8 mouse cellular contexts compared by ENCODE assay signal in the genomic region with DNA sequence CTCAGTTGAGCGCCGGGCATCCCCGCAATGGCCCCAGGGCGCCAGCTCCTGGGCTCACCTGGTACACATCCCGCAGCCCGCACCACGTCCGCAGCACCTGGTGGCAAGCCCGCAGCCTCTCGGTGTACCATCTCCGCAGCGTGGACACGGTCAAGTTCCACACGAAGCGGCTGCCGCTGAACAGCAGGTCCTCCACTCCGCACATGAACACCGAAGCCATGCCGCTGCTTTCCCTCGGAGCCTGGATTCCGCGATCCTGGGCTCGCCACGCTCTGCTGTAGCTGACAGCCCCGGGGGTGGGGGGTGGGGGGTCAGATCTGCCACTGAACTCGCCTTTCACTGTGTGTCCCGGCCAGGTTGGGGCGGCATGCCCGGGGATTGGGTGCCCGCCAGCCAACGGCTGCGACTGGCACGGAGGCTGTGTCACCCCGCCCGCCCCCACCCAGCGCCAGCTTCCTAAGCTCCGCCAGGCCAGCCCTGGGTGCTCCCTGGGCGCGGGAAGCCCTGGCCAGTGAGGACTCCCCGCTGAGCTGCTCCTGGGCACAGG.
DNase-seq lines count a peak whose midpoint lies in the region; ATAC-seq lines count a peak whose summit lies in the region.

No protein-coding gene starts in this region.

- no peak overlapping the region for H3K27ac ChIP-seq in hindbrain, embryonic 14.5 days

- peak overlapping the region; percentile 60 for H3K9ac ChIP-seq in hindbrain, embryonic 14.5 days

- peak overlapping the region; percentile 97 for H3K4me2 ChIP-seq in hindbrain, embryonic 14.5 days (replicated peaks)

- peak; percentile 78; the same call in 1 of the 2 replicates for ATAC-seq in hindbrain, embryonic 14.5 days (ENCODE audit: low FRiP score)

- H3K9me3 ChIP-seq in hindbrain, embryonic 14.5 days (ENCODE audit: control insufficient read depth, low read length), result no peaks in the 10 kb centered on the region

- no peaks in the 10 kb centered on the region for H3K36me3 ChIP-seq in hindbrain, embryonic 14.5 days (replicated peaks; ENCODE audit: control insufficient read depth, insufficient read depth)

- peaks cover 22% of the 10 kb centered on the region for H3K4me1 ChIP-seq in hindbrain, embryonic 14.5 days (replicated peaks; ENCODE audit: control insufficient read depth, insufficient read depth, low read length)

- WGBS in hindbrain, embryonic 14.5 days, result 3% methylated on average over 38 of the region's 40 CpGs

- H3K4me3 ChIP-seq in hindbrain, embryonic 14.5 days (replicated peaks; ENCODE audit: low read length), result peak overlapping the region; percentile 41

- DNase-seq in adrenal gland, adult (ENCODE audit: inconsistent age in 2 of 2, low spot score in 1 of 2), result peak; percentile 74 to 88
- peak; percentile 55 for DNase-seq in cerebellum, adult 9-10 months
- peak; percentile 81 for DNase-seq in gastrocnemius, adult 18-20 months (ENCODE audit: low spot score)
- DNase-seq in hindbrain, embryonic 14.5 days (ENCODE audit: low spot score), result peak; percentile 31
- peak; percentile 50 to 56 for DNase-seq in layer of hippocampus, postnatal 25 days (ENCODE audit: extremely low spot score in 1 of 2, low spot score in 1 of 2)
- DNase-seq in lung, postnatal 14 days, result peak; percentile 64
- peak; percentile 82 for DNase-seq in retina, postnatal 1 day
- DNase-seq in spleen, postnatal 14 days (ENCODE audit: low spot score in 2 of 2), result no peak

- no peaks in the 10 kb centered on the region for H3K27me3 ChIP-seq in hindbrain, embryonic 14.5 days (ENCODE audit: control insufficient read depth, insufficient read depth, low read length)

Comparison
In these comparisons a context has a peak if more than half of its experiments do, and no peak if none do; other contexts are left out.
1. DNase-seq: peak in adrenal gland, adult (2 of 2), cerebellum, adult 9-10 months (single experiment), gastrocnemius, adult 18-20 months (single experiment), hindbrain, embryonic 14.5 days (single experiment), layer of hippocampus, postnatal 25 days (2 of 2), lung, postnatal 14 days (single experiment) and retina, postnatal 1 day (single experiment); none in spleen, postnatal 14 days (0 of 2).